Mouse (Mus musculus): ENCODE measurements around the gene Cers2. TPM values are rescaled to one million over a fixed set of nuclear protein-coding genes. Genes with fewer than 3 reads are reported as not detected.

Cers2 gene
- polyA plus RNA-seq, 1 experiment from 2014 or later, result 165 TPM

Other genes with a start within 250 kb of the Cers2 start
- gene Pip5k1a, start 207.9 kb upstream of the Cers2 start, polyA plus RNA-seq (2015; fragmentation: Nextera tagmentation; extraction: Ambion mirVana), result 14.5 and 15.5 TPM in 2 replicates
- 110 and 120 TPM in 2 replicates for gene Vps72, start 203.8 kb upstream of the Cers2 start, polyA plus RNA-seq (2015; fragmentation: Nextera tagmentation; extraction: Ambion mirVana)
- gene Tmod4, start 190.3 kb upstream of the Cers2 start, polyA plus RNA-seq (2015; fragmentation: Nextera tagmentation; extraction: Ambion mirVana), result 1.1 and 1.2 TPM in 2 replicates
- 56.9 and 62.2 TPM in 2 replicates for gene Scnm1, start 180.8 kb upstream of the Cers2 start, polyA plus RNA-seq (2015; fragmentation: Nextera tagmentation; extraction: Ambion mirVana)
- gene Lysmd1, start 180.7 kb upstream of the Cers2 start, polyA plus RNA-seq (2015; fragmentation: Nextera tagmentation; extraction: Ambion mirVana), result 9.8 and 11.0 TPM in 2 replicates
- gene Tnfaip8l2, start 172.4 kb upstream of the Cers2 start, polyA plus RNA-seq (2015; fragmentation: Nextera tagmentation; extraction: Ambion mirVana), result 4.9 and 5.3 TPM in 2 replicates
- 1.1 and 2.3 TPM in 2 replicates for gene Sema6c, start 154.3 kb upstream of the Cers2 start, polyA plus RNA-seq (2015; fragmentation: Nextera tagmentation; extraction: Ambion mirVana)
- gene Gabpb2, start 96.9 kb upstream of the Cers2 start, polyA plus RNA-seq (2015; fragmentation: Nextera tagmentation; extraction: Ambion mirVana), result 5.7 and 6.0 TPM in 2 replicates
- gene Cdc42se1, start 86.1 kb upstream of the Cers2 start, polyA plus RNA-seq (2015; fragmentation: Nextera tagmentation; extraction: Ambion mirVana), result 67.8 and 73.8 TPM in 2 replicates
- gene Mllt11, start 82.6 kb upstream of the Cers2 start, polyA plus RNA-seq (2015; fragmentation: Nextera tagmentation; extraction: Ambion mirVana), result 15.0 and 15.5 TPM in 2 replicates
- 0.17 and 0.29 TPM in 2 replicates for gene Gm128, start 73.2 kb upstream of the Cers2 start, polyA plus RNA-seq (2015; fragmentation: Nextera tagmentation; extraction: Ambion mirVana)
- gene Bnipl, start 63.6 kb upstream of the Cers2 start, polyA plus RNA-seq (2015; fragmentation: Nextera tagmentation; extraction: Ambion mirVana), result 0.51 and 0.72 TPM in 2 replicates
- 39.8 and 41.4 TPM in 2 replicates for gene Mindy1, start 33.4 kb upstream of the Cers2 start, polyA plus RNA-seq (2015; fragmentation: Nextera tagmentation; extraction: Ambion mirVana)
- gene Prune1, start 32.7 kb upstream of the Cers2 start, polyA plus RNA-seq (2015; fragmentation: Nextera tagmentation; extraction: Ambion mirVana), result 15.0 and 16.1 TPM in 2 replicates
- 1.9 and 2.0 TPM in 2 replicates for gene Anxa9, start 7.6 kb upstream of the Cers2 start, polyA plus RNA-seq (2015; fragmentation: Nextera tagmentation; extraction: Ambion mirVana)
- gene Setdb1, start 42.4 kb downstream of the Cers2 start, polyA plus RNA-seq (2015; fragmentation: Nextera tagmentation; extraction: Ambion mirVana), result 24.6 and 24.8 TPM in 2 replicates
- not detected in 2 replicates for gene 4930558C23Rik, start 88.0 kb downstream of the Cers2 start, polyA plus RNA-seq (2015; fragmentation: Nextera tagmentation; extraction: Ambion mirVana)
- gene Arnt, start 119.6 kb downstream of the Cers2 start, polyA plus RNA-seq (2015; fragmentation: Nextera tagmentation; extraction: Ambion mirVana), result 30.8 and 31.9 TPM in 2 replicates
- 8.0 and 8.7 TPM in 2 replicates for gene Ctsk, start 184.5 kb downstream of the Cers2 start, polyA plus RNA-seq (2015; fragmentation: Nextera tagmentation; extraction: Ambion mirVana)
- gene Ctss, start 212.0 kb downstream of the Cers2 start, polyA plus RNA-seq (2015; fragmentation: Nextera tagmentation; extraction: Ambion mirVana), result 33.5 and 34.7 TPM in 2 replicates
- gene Hormad1, start 244.9 kb downstream of the Cers2 start, polyA plus RNA-seq (2015; fragmentation: Nextera tagmentation; extraction: Ambion mirVana), result 0.10 TPM in 1 of 2 replicates, not detected in the other